Mouse (Mus musculus) midbrain, postnatal 0 days (tissue): ENCODE results near the gene Nop16. TPM values are rescaled to one million over a fixed set of nuclear protein-coding genes. Genes with fewer than 3 reads are reported as not detected.

Experiments used
- ATAC-seq: fragments of 200-750 bp; cut with Nextera tagmentation; 2 replicates; pipeline ENCODE4 v1.8.0; 2017; ENCODE audit warnings: moderate number of reproducible peaks, mild to moderate bottlenecking, moderate TSS enrichment, moderate library complexity; ENCODE audit not compliant: low FRiP score
- DNase-seq: peaks from one replicate; pipeline ENCODE4 v3.0.0-alpha.2; 2015; ENCODE audit warnings: low spot score
- H3K27ac ChIP-seq: fragments of 300-500 bp; sonication (generic); 2 replicates; pipeline ENCODE4 v1.5.1; 2014; ENCODE audit warnings: low read depth, mild to moderate bottlenecking, low read length, mixed read lengths
- H3K27me3 ChIP-seq: fragments of 300-500 bp; sonication (generic); 2 replicates; pipeline ENCODE4 v1.6.1; 2014; ENCODE audit warnings: low read length, control low read depth, mixed read lengths; ENCODE audit not compliant: insufficient read depth
- H3K36me3 ChIP-seq: fragments of 300-500 bp; sonication (generic); 2 replicates; pipeline ENCODE4 v1.6.1; 2014; ENCODE audit warnings: low read length, control low read depth, mixed read lengths; ENCODE audit not compliant: insufficient read depth
- H3K4me1 ChIP-seq: fragments of 300-500 bp; sonication (generic); 2 replicates; pipeline ENCODE4 v1.6.1; 2014; ENCODE audit warnings: mild to moderate bottlenecking, control low read depth, antibody characterized with exemption, low read length, mixed read lengths; ENCODE audit not compliant: insufficient read depth
- H3K4me2 ChIP-seq: fragments of 300-500 bp; sonication (generic); 2 replicates; pipeline ENCODE4 v1.6.1; 2014; ENCODE audit warnings: low read depth, mild to moderate bottlenecking, low read length, mixed read lengths; ENCODE audit not compliant: poor library complexity, severe bottlenecking
- H3K4me3 ChIP-seq: fragments of 300-500 bp; sonication (generic); 2 replicates; pipeline ENCODE4 v1.5.1; 2014; ENCODE audit warnings: low read depth, mild to moderate bottlenecking, low read length, moderate library complexity
- H3K9ac ChIP-seq: fragments of 300-500 bp; sonication (generic); replicated peaks from 2 replicates; pipeline ENCODE4 v1.6.1; 2014; ENCODE audit warnings: mild to moderate bottlenecking, low read length, moderate library complexity, mixed read lengths; ENCODE audit not compliant: poor library complexity, severe bottlenecking
- H3K9me3 ChIP-seq: fragments of 300-500 bp; sonication (generic); 2 replicates; pipeline ENCODE4 v1.6.1; 2016; ENCODE audit warnings: low read length, control low read depth
- CTCF ChIP-seq: IDR thresholded peaks from 2 replicates; pipeline ENCODE4 v1.5.1; 2016; ENCODE audit warnings: antibody characterized with exemption, mild to moderate bottlenecking
- WGBS: fragments of 180-500 bp; shearing (Covaris S2); extraction: QIAGEN DNeasy Blood & Tissue Kit; methylation state at CpG from one replicate; pipeline ENCODE4 v1.1.7; 2014; 5-methylcytosine and 5-hydroxymethylcytosine counted together
- polyA plus RNA-seq: library from polyadenylated mRNA; unstranded; fragments of >200 nt; fragmentation: Nextera tagmentation; extraction: Ambion mirVana; gene quantifications from 2 replicates; pipeline ENCODE4 v1.2.1, GENCODE M21; 2015
- total RNA-seq: library from RNA; depleted of rRNA; stranded (reverse); fragments of >200 nt; gene quantifications from 2 replicates; pipeline ENCODE4 v1.2.3, GENCODE M21; 2014

Gene Nop16
- total and polyA plus RNA-seq, 2 experiments from 2014 or later = 26.7 to 53.8 TPM

DNA sequence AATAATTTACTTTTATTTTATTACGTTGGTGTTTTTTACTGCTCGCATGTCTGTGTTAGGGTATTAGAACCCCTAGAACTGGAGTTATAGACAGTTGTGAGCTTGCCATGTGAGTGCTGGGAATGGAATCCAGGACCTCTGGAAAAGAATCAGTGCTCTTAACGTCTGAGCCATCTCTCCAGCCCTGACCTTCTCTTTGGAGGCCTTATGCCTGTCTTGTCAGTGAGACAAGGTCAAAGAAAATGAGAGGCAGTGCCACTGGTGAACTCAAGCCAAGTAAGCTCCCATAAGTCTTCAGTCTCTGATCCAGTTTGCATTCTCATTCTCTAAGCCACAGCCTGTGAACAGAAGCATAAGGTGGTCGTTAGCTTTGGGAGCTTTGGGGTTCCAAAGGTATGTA lies 19.2 kb downstream of the Nop16 start:
- Histone ChIP-seq H3K4me2 (no peak overlapping the region), H3K27me3 (no peaks in the 10 kb centered on the region), H3K9me3 (no peaks in the 10 kb centered on the region), H3K9ac (no peak overlapping the region), H3K4me3 (no peak overlapping the region), H3K36me3 (no peaks in the 10 kb centered on the region), H3K27ac (no peak overlapping the region), H3K4me1 (peaks cover 4% of the 10 kb centered on the region; the same call in 1 of the 2 replicates)
- DNase-seq (no peak), ATAC-seq (no peak)
- no peak for TF ChIP-seq CTCF
- WGBS = 79% methylated on average over 4 of the region's 4 CpGs

DNA sequence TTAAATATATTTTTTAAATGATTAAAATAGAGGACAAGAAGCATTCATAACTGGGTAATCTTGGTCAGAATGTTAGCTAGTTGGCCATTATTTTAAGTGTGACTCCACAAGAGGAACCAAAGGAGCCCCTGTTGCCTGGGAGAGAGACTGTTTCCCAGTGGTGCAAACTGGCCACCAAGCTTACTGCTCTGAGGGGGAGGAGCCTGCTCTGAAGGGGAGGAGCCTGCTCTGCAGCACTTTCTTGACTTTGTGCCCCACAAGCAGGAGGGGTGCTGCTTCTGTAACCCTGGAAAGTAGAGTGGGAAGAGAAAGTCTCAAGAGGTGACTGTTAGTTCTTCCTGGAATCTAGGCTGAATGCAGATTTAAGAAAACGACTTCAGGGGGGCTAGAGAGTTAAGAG lies 20.6 kb downstream of the Nop16 start:
- H3K9ac ChIP-seq = no peak overlapping the region
- H3K4me2 ChIP-seq = no peak overlapping the region
- H3K9me3 ChIP-seq = no peaks in the 10 kb centered on the region
- peaks cover 1% of the 10 kb centered on the region; the same call in 1 of the 2 replicates for H3K4me1 ChIP-seq
- no peaks in the 10 kb centered on the region for H3K36me3 ChIP-seq
- WGBS = 53% methylated on average over 1 of the region's 1 CpGs
- H3K4me3 ChIP-seq = no peak overlapping the region
- DNase-seq (no peak), ATAC-seq (no peak)
- H3K27me3 ChIP-seq = no peaks in the 10 kb centered on the region
- no peak for TF ChIP-seq CTCF
- H3K27ac ChIP-seq = no peak overlapping the region

DNA sequence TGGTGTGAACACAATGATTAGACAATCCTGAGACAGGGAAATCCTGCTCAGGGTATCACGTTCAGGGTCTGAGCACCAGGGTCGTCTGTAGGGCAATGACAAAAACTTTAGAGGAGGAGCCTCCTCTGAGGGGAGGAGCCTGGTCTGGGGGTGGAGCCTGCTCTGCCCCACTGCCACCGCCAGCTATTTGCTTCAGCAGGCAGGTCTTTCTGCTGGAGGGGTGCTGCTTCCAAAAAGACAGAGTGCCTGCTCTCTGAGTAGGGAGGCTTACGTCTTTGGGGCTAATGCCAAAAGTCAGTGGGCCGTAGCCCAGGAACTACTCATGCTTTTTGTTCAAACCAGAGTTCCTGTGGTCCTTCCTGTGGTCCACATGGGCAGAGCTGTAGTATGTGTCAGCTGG lies 21.5 kb downstream of the Nop16 start:
- no peak for DNase-seq
- no peak for ATAC-seq
- no peaks in the 10 kb centered on the region for H3K9me3 ChIP-seq
- WGBS = 42% methylated on average over 5 of the region's 5 CpGs
- no peak overlapping the region for H3K27ac ChIP-seq
- no peak overlapping the region for H3K4me2 ChIP-seq
- H3K4me1 ChIP-seq = no peaks in the 10 kb centered on the region
- no peak overlapping the region for H3K4me3 ChIP-seq
- TF ChIP-seq CTCF = no peak
- H3K36me3 ChIP-seq = no peaks in the 10 kb centered on the region
- H3K9ac ChIP-seq = no peak overlapping the region
- H3K27me3 ChIP-seq = no peaks in the 10 kb centered on the region

DNA sequence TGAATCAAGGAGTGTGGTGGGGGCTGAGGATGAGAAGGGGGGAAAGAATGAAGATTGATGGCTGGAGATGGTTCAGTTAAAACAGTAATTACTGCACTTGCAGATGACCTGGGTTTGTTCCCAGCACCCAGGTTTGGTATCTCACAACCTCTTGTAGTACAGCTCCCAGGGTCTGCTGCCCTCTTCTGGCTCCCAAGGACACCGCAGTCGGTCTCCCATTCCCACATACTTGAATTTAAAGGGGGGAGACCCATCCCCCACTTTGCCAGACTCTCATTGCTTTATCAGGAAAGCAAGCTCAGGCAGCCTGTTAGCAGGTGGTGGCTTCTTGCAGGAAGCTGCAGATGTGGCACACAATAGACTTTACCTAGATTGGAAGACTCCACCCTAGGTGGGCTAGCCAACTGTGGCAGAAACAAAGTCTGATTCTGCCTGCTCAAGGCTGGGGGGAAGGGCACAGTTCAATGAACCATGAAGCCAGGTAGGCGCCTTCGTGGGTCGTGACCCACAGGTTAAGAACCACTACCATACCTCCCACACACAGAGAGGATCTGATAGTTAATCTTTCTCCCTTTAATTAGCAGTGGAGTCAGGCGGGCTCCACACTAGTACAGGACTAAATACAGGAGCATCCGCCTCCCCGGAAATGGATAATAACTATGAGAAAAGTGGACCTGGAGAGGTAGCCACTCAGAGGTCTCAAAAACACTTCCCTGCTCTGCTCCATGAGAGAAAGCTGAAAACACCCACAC lies 24.1 kb downstream of the Nop16 start:
- Histone ChIP-seq H3K4me3 (peak overlapping the region; percentile 94), H3K9ac (no peak overlapping the region), H3K9me3 (no peaks in the 10 kb centered on the region), H3K36me3 (peaks cover 11% of the 10 kb centered on the region), H3K4me1 (no peaks in the 10 kb centered on the region), H3K27ac (peak overlapping the region; percentile 69; the same call in 1 of the 2 replicates), H3K4me2 (peak overlapping the region; percentile 51), H3K27me3 (no peaks in the 10 kb centered on the region)
- DNase-seq (peak; percentile 54), ATAC-seq (peak; percentile 64)
- 37% methylated on average over 8 of the region's 8 CpGs for WGBS
- TF ChIP-seq CTCF = peak; percentile 70

DNA sequence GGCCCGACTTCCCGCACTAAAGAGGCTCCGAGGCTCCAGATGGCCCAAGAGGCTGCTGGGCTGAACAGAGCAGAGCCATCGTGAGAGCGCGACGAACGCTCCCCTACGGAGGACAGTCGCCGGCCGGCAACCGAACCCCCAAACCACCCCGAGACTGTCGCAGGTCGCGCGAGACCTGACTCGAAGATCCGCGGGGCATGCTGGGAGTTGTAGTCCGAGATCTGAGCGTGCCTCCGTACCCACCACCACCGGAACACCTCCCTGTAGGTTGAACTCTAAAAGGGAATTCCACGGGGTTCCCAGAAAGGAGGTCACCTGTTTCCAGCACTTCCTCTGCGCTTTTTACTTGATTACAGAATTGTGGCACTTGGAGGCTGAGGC lies 24.7 kb downstream of the Nop16 start, which contains the start of gene 4833439L19Rik:
4833439L19Rik (minus strand) TSS at position 235 of the 381 bp plus-strand sequence.
- WGBS = under 1% methylated on average over 27 of the region's 27 CpGs
- H3K27ac ChIP-seq = peak within 1 kb of the TSS; percentile 87

More for the DNA sequence above, 24.7 kb downstream of the Nop16 start, which contains the start of gene 4833439L19Rik:
- Histone ChIP-seq H3K9me3 (no peaks in the 10 kb centered on the region), H3K4me2 (peak within 1 kb of the TSS; percentile 79), H3K4me3 (peak within 1 kb of the TSS; percentile 94), H3K4me1 (no peaks in the 10 kb centered on the region), H3K27me3 (no peaks in the 10 kb centered on the region), H3K36me3 (peaks cover 16% of the 10 kb centered on the region), H3K9ac (peak within 1 kb of the TSS; percentile 97)
- DNase-seq (peak; percentile 98), ATAC-seq (peak; percentile 96)
- no peak for TF ChIP-seq CTCF
